Mouse (Mus musculus): ENCODE measurements around the gene Ubash3a. TPM values are rescaled to one million over a fixed set of nuclear protein-coding genes. Genes with fewer than 3 reads are reported as not detected.
A peak's percentile ranks its signal among the peaks of the same experiment; 100 is the strongest.

The Ubash3a gene
- total and polyA plus RNA-seq, 3 experiments: 0.33 TPM; not detected in 2

- no peak overlapping the region for H3K4me3 ChIP-seq (ENCODE audit: low read depth, low read length)
- DNase-seq (ENCODE audit: low spot score) (no peak), ATAC-seq (ENCODE audit: extremely low read depth, insufficient number of reproducible peaks, low FRiP score, poor library complexity, severe bottlenecking) (no peak)
- H3K9me3 ChIP-seq (replicated peaks): peaks cover 79% of the 10 kb centered on the region
- H3K4me1 ChIP-seq (ENCODE audit: insufficient read depth, low read depth, low read length): no peaks in the 10 kb centered on the region
- no peaks in the 10 kb centered on the region for H3K36me3 ChIP-seq (replicated peaks)
- H3K27me3 ChIP-seq (ENCODE audit: insufficient read depth, low read length): no peaks in the 10 kb centered on the region
- TF ChIP-seq GATA1 (IDR thresholded peaks at IDR 0.05; ENCODE audit: borderline replicate concordance, low read length): no peak
- no peak for TF ChIP-seq CTCF (IDR thresholded peaks at IDR 0.05; ENCODE audit: low read depth, low read length)
- no peak for TF ChIP-seq GATA2 (IDR thresholded peaks at IDR 0.05; ENCODE audit: borderline replicate concordance, low read depth, low read length)
- TF ChIP-seq POLR2AphosphoS5 (IDR thresholded peaks at IDR 0.05; ENCODE audit: insufficient replicate concordance, low read depth, low read length): no peak
Observed at GRCm38 (mm10) chr17:31209376-31209930, 1.8 kb downstream of the Ubash3a start.

- Histone ChIP-seq H3K4me3 (ENCODE audit: low read depth, low read length) (no peak overlapping the region), H3K9me3 (replicated peaks) (peaks cover 82% of the 10 kb centered on the region), H3K27me3 (ENCODE audit: insufficient read depth, low read length) (no peaks in the 10 kb centered on the region), H3K36me3 (replicated peaks) (no peaks in the 10 kb centered on the region), H3K4me1 (ENCODE audit: insufficient read depth, low read depth, low read length) (no peaks in the 10 kb centered on the region)
- ATAC-seq (ENCODE audit: extremely low read depth, insufficient number of reproducible peaks, low FRiP score, poor library complexity, severe bottlenecking): no peak
- no peak for DNase-seq (ENCODE audit: low spot score)
- TF ChIP-seq TAL1 (conservative IDR thresholded peaks at IDR 0.05; ENCODE audit: low read depth, low read length): no peak
- no peak for TF ChIP-seq GATA2 (IDR thresholded peaks at IDR 0.05; ENCODE audit: borderline replicate concordance, low read depth, low read length)
- TF ChIP-seq POLR2AphosphoS5 (IDR thresholded peaks at IDR 0.05; ENCODE audit: insufficient replicate concordance, low read depth, low read length): no peak
- no peak for TF ChIP-seq GATA1 (IDR thresholded peaks at IDR 0.05; ENCODE audit: borderline replicate concordance, low read length)
- no peak for TF ChIP-seq CTCF (IDR thresholded peaks at IDR 0.05; ENCODE audit: low read depth, low read length)
Observed at GRCm38 (mm10) chr17:31210299-31210698, 2.6 kb downstream of the Ubash3a start.

- Histone ChIP-seq H3K4me1 (ENCODE audit: insufficient read depth, low read depth, low read length) (no peaks in the 10 kb centered on the region), H3K4me3 (ENCODE audit: low read depth, low read length) (no peak overlapping the region), H3K36me3 (replicated peaks) (no peaks in the 10 kb centered on the region), H3K9me3 (replicated peaks) (peaks cover 84% of the 10 kb centered on the region), H3K27me3 (ENCODE audit: insufficient read depth, low read length) (no peaks in the 10 kb centered on the region)
- no peak for DNase-seq (ENCODE audit: low spot score)
- TF ChIP-seq CTCF (IDR thresholded peaks at IDR 0.05; ENCODE audit: low read depth, low read length): no peak
- TF ChIP-seq POLR2AphosphoS5 (IDR thresholded peaks at IDR 0.05; ENCODE audit: insufficient replicate concordance, low read depth, low read length): no peak
- TF ChIP-seq TAL1 (conservative IDR thresholded peaks at IDR 0.05; ENCODE audit: low read depth, low read length): no peak
- no peak for TF ChIP-seq GATA1 (IDR thresholded peaks at IDR 0.05; ENCODE audit: borderline replicate concordance, low read length)
- TF ChIP-seq GATA2 (IDR thresholded peaks at IDR 0.05; ENCODE audit: borderline replicate concordance, low read depth, low read length): no peak
- ATAC-seq (ENCODE audit: extremely low read depth, insufficient number of reproducible peaks, low FRiP score, poor library complexity, severe bottlenecking): no peak
Observed at GRCm38 (mm10) chr17:31211881-31212280, 4.2 kb downstream of the Ubash3a start.

GRCm38 (mm10) chr17:31216068-31216955 is 8.6 kb downstream of the Ubash3a start:
- H3K27me3 ChIP-seq (ENCODE audit: insufficient read depth, low read length): no peaks in the 10 kb centered on the region
- H3K4me1 ChIP-seq (ENCODE audit: insufficient read depth, low read depth, low read length): no peaks in the 10 kb centered on the region
- H3K36me3 ChIP-seq (replicated peaks): no peaks in the 10 kb centered on the region
- no peak overlapping the region for H3K4me3 ChIP-seq (ENCODE audit: low read depth, low read length)
- DNase-seq (ENCODE audit: low spot score) (no peak), ATAC-seq (ENCODE audit: extremely low read depth, insufficient number of reproducible peaks, low FRiP score, poor library complexity, severe bottlenecking) (no peak)
- H3K9me3 ChIP-seq (replicated peaks): peaks cover 69% of the 10 kb centered on the region
- TF ChIP-seq GATA2 (IDR thresholded peaks at IDR 0.05; ENCODE audit: borderline replicate concordance, low read depth, low read length): no peak
- TF ChIP-seq GATA1 (IDR thresholded peaks at IDR 0.05; ENCODE audit: borderline replicate concordance, low read length): no peak

- no peak for DNase-seq (ENCODE audit: low spot score)
- ATAC-seq (ENCODE audit: extremely low read depth, insufficient number of reproducible peaks, low FRiP score, poor library complexity, severe bottlenecking): no peak
- H3K9me3 ChIP-seq (replicated peaks): peaks cover 66% of the 10 kb centered on the region
- no peak overlapping the region for H3K4me3 ChIP-seq (ENCODE audit: low read depth, low read length)
- H3K36me3 ChIP-seq (replicated peaks): no peaks in the 10 kb centered on the region
- H3K4me1 ChIP-seq (ENCODE audit: insufficient read depth, low read depth, low read length): no peaks in the 10 kb centered on the region
- TF ChIP-seq GATA2 (IDR thresholded peaks at IDR 0.05; ENCODE audit: borderline replicate concordance, low read depth, low read length) (no peak), CTCF (IDR thresholded peaks at IDR 0.05; ENCODE audit: low read depth, low read length) (no peak), POLR2AphosphoS5 (IDR thresholded peaks at IDR 0.05; ENCODE audit: insufficient replicate concordance, low read depth, low read length) (no peak), GATA1 (IDR thresholded peaks at IDR 0.05; ENCODE audit: borderline replicate concordance, low read length) (no peak), TAL1 (conservative IDR thresholded peaks at IDR 0.05; ENCODE audit: low read depth, low read length) (no peak)
- no peaks in the 10 kb centered on the region for H3K27me3 ChIP-seq (ENCODE audit: insufficient read depth, low read length)
Observed at GRCm38 (mm10) chr17:31222810-31223310, 15.2 kb downstream of the Ubash3a start.

GRCm38 (mm10) chr17:31223835-31224234 is 16.2 kb downstream of the Ubash3a start:
- peaks cover 69% of the 10 kb centered on the region for H3K9me3 ChIP-seq (replicated peaks)
- DNase-seq (ENCODE audit: low spot score): no peak
- no peaks in the 10 kb centered on the region for H3K4me1 ChIP-seq (ENCODE audit: insufficient read depth, low read depth, low read length)
- no peaks in the 10 kb centered on the region for H3K36me3 ChIP-seq (replicated peaks)
- TF ChIP-seq TAL1 (conservative IDR thresholded peaks at IDR 0.05; ENCODE audit: low read depth, low read length) (no peak), GATA2 (IDR thresholded peaks at IDR 0.05; ENCODE audit: borderline replicate concordance, low read depth, low read length) (no peak), CTCF (IDR thresholded peaks at IDR 0.05; ENCODE audit: low read depth, low read length) (no peak), GATA1 (IDR thresholded peaks at IDR 0.05; ENCODE audit: borderline replicate concordance, low read length) (no peak), POLR2AphosphoS5 (IDR thresholded peaks at IDR 0.05; ENCODE audit: insufficient replicate concordance, low read depth, low read length) (no peak)
- H3K4me3 ChIP-seq (ENCODE audit: low read depth, low read length): no peak overlapping the region
- ATAC-seq (ENCODE audit: extremely low read depth, insufficient number of reproducible peaks, low FRiP score, poor library complexity, severe bottlenecking): peak; percentile 15; the same call in 1 of the 2 replicates
- no peaks in the 10 kb centered on the region for H3K27me3 ChIP-seq (ENCODE audit: insufficient read depth, low read length)
